Mouse (Mus musculus) G1E (cell line): Measurements from ENCODE around the gene Gm40460. TPM values are rescaled to one million over a fixed set of nuclear protein-coding genes. Genes with fewer than 3 reads are reported as not detected.
"Not testable (repeated sequence)": the region's sequence is repeated elsewhere in the genome, so short reads cannot be mapped to it uniquely, and the experiment has no call there.

ENCODE experiments used
- ATAC-seq: 2 replicates; pipeline ENCODE4 v1.8.0; 2016; ENCODE audit warnings: mild to moderate bottlenecking; ENCODE audit not compliant: insufficient number of reproducible peaks, poor library complexity, low FRiP score, severe bottlenecking; ENCODE audit errors: extremely low read depth
- DNase-seq: peaks from one replicate; pipeline ENCODE4 v3.0.0; 2012; ENCODE audit warnings: low spot score
- H3K27me3 ChIP-seq: 2 replicates; pipeline ENCODE4 v1.6.1; 2012; ENCODE audit warnings: mild to moderate bottlenecking, low read length, inconsistent platforms; ENCODE audit not compliant: insufficient read depth
- H3K36me3 ChIP-seq: replicated peaks from 2 replicates; pipeline ENCODE3; 2012; ENCODE audit warnings: mild to moderate bottlenecking, inconsistent platforms
- H3K4me1 ChIP-seq: 2 replicates; pipeline ENCODE4 v1.6.1; 2012; ENCODE audit warnings: low read depth, low read length, inconsistent platforms, mixed read lengths; ENCODE audit not compliant: insufficient read depth
- H3K4me3 ChIP-seq: 2 replicates; pipeline ENCODE4 v1.5.1; 2012; ENCODE audit warnings: low read depth, mild to moderate bottlenecking, inconsistent platforms, low read length, moderate library complexity, mixed read lengths
- H3K9me3 ChIP-seq: replicated peaks from 2 replicates; pipeline ENCODE4 v1.6.1; 2012; ENCODE audit warnings: inconsistent platforms
- CTCF ChIP-seq: IDR thresholded peaks from 2 replicates; pipeline ENCODE4 v1.5.1; 2012; ENCODE audit warnings: low read depth, low read length, inconsistent platforms, mixed read lengths
- GATA1 ChIP-seq: IDR thresholded peaks from 2 replicates; pipeline ENCODE4 v1.6.1; 2012; ENCODE audit warnings: borderline replicate concordance, low read length, inconsistent platforms, mixed read lengths
- GATA2 ChIP-seq: IDR thresholded peaks from 2 replicates; pipeline ENCODE4 v1.6.1; 2012; ENCODE audit warnings: low read depth, low read length, inconsistent platforms, borderline replicate concordance
- POLR2AphosphoS5 ChIP-seq: IDR thresholded peaks from 2 replicates; pipeline ENCODE4 v1.6.1; 2012; ENCODE audit warnings: low read depth, low read length, inconsistent platforms; ENCODE audit not compliant: insufficient replicate concordance
- TAL1 ChIP-seq: conservative IDR thresholded peaks from 2 replicates; pipeline ENCODE4 v1.6.1; 2012; ENCODE audit warnings: low read depth, low read length, inconsistent platforms, mixed read lengths
- polyA plus RNA-seq: library from polyadenylated mRNA; stranded (reverse); fragments of >175 nt; gene quantifications from 2 replicates; pipeline ENCODE4 v1.2.3, GENCODE M21; 2012
- total RNA-seq, 2 experiments: library from RNA; stranded (forward) in 1 of 2; stranded (reverse) in 1 of 2; fragments of 200-1000 nt in 1 of 2; fragments of >200 nt in 1 of 2; fragmentation: Nextera tagmentation in 1 of 2; gene quantifications; 2 replicates each; pipeline ENCODE4 v1.2.3; 2014 to 2017

Gene Gm40460
- total and polyA plus RNA-seq, 3 experiments, result not detected

DNA sequence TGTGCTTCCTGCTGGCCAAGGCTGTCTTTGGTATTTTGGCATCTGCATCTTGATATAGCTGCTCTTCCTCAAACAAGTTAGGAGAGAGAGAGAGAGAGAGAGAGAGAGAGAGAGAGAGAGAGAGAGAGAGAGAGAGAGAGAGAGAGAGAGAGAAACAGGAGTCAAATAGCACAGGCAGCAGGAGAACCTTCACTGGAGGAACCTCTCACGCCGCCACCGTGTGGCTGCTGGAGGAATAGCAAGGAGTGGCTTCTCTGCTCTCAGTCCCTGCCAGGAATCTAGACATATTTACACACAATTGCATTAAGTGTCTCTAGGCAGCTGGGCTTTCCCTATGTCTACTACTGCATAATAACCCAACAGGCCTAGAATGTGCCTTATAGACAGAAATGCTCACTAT is 37.3 kb upstream of the Gm40460 start:
- peak; percentile 66 for TF ChIP-seq CTCF
- H3K4me3 ChIP-seq, ATAC-seq, DNase-seq, H3K36me3 ChIP-seq, H3K9me3 ChIP-seq, H3K4me1 ChIP-seq: not testable (repeated sequence)
- H3K27me3 ChIP-seq, result peaks cover 21% of the 10 kb centered on the region

DNA sequence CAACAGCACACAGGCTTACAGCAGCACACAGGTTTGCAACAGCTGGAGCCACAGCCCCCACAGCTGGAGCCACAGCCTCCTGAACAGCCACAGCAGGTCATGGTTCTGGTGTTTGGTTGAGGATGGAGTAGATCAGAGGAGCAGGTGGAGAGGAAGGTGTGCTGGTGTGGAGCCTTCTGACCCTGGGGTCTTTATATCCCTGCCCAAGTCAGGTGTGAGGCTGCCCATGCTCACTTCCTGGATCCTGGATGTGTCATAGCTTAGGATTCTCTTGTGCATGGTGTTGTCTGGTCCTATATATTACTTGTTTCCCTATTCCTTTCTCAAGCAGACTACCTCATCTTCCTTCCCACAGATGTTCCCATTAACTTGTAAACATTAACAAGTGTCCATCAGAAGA is 33.4 kb upstream of the Gm40460 start, which contains the start of gene Gm4559:
TSS of gene Gm4559 (minus strand) at position 101 of the 400 bp plus-strand sequence.
- not testable (repeated sequence) for DNase-seq, ATAC-seq, H3K9me3 ChIP-seq, H3K4me3 ChIP-seq, H3K36me3 ChIP-seq, H3K4me1 ChIP-seq, H3K27me3 ChIP-seq

DNA sequence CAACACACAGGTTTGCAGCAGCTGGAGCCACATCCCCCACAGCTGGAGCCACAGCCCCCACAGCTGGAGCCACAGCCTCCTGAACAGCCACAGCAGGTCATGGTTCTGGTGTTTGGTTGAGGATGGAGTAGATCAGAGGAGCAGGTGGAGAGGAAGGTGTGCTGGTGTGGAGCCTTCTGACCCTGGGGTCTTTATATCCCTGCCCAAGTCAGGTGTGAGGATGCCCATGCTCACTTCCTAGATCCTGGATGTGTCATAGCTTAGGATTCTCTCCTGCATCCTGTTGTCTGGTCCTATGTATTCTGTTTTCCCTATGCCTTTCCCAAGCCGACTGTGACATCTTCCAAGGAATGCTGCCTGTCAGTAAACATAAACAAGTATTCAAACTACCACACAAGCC is 17.4 kb upstream of the Gm40460 start, which contains the start of gene Gm2431:
TSS of gene Gm2431 (minus strand) at position 101 of the 400 bp plus-strand sequence.
- H3K4me1 ChIP-seq, H3K36me3 ChIP-seq, H3K9me3 ChIP-seq, DNase-seq, H3K4me3 ChIP-seq, ATAC-seq: not testable (repeated sequence)
- peaks cover 13% of the 10 kb centered on the region for H3K27me3 ChIP-seq

DNA sequence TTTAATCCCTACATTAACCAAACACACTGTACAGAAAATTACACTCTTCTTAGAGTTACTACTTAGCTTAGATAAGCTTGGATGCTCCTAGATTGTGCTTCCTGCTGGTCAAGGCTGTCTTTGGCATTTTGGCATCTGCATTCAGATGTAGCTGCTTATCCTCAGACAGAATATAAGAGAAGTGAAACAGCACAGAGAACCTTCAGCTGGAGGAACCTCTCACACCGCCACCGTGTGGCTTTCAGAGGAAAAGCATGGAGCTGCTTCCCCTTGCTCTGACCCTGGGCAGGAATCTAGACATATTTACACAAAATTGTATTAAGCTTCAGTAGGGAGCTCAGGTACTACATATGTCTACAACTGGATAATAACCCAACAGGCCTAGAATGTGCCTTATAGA is 14.6 kb upstream of the Gm40460 start:
- Histone ChIP-seq H3K4me3 (no peak overlapping the region), H3K9me3 (no peaks in the 10 kb centered on the region), H3K36me3 (no peaks in the 10 kb centered on the region), H3K27me3 (peaks cover 13% of the 10 kb centered on the region), H3K4me1 (no peaks in the 10 kb centered on the region)
- TF ChIP-seq POLR2AphosphoS5 (no peak), GATA1 (no peak), CTCF (no peak), TAL1 (no peak), GATA2 (no peak)
- no peak for DNase-seq
- ATAC-seq, result no peak

DNA sequence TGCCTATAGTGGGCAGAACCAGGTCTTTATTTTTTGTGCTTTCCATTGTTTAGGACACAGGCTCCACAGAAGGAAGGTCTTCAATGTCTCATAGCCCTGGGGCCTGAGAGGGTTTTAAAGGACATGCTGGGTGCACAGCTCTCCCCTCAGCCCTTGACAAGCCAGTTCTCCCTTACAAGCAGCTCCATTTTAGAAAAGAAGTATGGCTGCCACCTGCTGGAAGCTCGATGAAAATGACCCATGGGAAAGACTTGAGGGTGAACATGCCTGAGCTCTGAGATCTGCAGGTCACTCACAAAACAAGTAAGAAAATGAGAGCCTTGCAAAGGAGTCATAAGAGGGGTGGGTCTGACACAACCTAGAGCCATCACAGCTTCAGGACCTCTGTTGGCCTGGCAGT is 8.9 kb upstream of the Gm40460 start:
- DNase-seq, result no peak
- no peaks in the 10 kb centered on the region for H3K4me1 ChIP-seq
- no peak for ATAC-seq

DNA sequence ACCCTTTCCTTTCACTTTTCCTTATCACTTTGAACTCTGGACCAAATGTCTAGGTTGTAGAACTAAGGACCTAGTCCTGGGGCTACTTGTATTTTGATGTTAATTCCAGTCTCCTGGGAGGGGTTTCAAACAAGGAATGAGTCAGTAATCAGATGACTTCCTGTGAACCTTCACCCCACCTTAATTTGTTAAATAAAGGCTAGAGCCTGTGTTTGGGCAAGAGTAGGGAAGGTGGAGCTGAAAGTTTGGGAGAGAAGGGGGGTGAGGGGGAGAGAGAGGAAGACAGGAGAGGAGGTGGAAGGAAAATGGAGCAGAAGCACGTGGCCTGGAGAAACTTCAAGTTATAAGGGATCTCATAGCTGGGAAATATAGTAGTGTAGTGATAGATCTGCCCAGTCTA is 9.3 kb downstream of the Gm40460 start:
- no peak for DNase-seq
- TF ChIP-seq POLR2AphosphoS5 (no peak), CTCF (no peak), GATA2 (no peak)
- no peaks in the 10 kb centered on the region for H3K9me3 ChIP-seq
- H3K27me3 ChIP-seq, result no peaks in the 10 kb centered on the region
- ATAC-seq, result no peak
- no peak overlapping the region for H3K4me3 ChIP-seq
- H3K36me3 ChIP-seq, result no peaks in the 10 kb centered on the region
- no peaks in the 10 kb centered on the region for H3K4me1 ChIP-seq

More for the DNA sequence above, 8.9 kb upstream of the Gm40460 start:
- Histone ChIP-seq H3K9me3 (no peaks in the 10 kb centered on the region), H3K36me3 (no peaks in the 10 kb centered on the region), H3K27me3 (peaks cover 7% of the 10 kb centered on the region), H3K4me3 (no peak overlapping the region)
- no peak for TF ChIP-seq POLR2AphosphoS5
- no peak for TF ChIP-seq GATA2
- TF ChIP-seq CTCF, result no peak
- no peak for TF ChIP-seq TAL1

DNA sequence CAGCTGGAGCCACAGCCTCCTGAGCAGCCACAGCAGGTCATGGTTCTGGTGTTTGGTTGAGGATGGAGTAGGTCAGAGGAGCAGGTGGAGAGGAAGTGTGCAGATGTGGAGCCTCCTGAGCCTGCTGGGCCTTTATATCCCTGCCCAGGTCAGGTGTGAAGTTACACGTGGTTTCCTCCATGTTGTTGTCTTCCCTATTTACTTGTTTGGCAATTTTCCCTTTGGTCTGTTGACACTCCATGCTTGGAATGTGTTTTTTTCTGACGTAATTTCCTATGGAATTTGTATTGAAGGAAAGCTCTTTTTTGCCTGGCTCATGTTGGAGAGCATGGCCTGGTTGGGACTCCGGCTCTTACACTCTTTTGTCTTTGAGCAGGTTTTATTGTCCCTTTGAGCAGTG is 11.0 kb downstream of the Gm40460 start, which contains the start of gene Krtap5-5:
TSS of gene Krtap5-5 (minus strand) at position 101 of the 400 bp plus-strand sequence.
- not testable (repeated sequence) for H3K4me1 ChIP-seq, H3K4me3 ChIP-seq, H3K27me3 ChIP-seq, H3K36me3 ChIP-seq, DNase-seq, ATAC-seq, H3K9me3 ChIP-seq

DNA sequence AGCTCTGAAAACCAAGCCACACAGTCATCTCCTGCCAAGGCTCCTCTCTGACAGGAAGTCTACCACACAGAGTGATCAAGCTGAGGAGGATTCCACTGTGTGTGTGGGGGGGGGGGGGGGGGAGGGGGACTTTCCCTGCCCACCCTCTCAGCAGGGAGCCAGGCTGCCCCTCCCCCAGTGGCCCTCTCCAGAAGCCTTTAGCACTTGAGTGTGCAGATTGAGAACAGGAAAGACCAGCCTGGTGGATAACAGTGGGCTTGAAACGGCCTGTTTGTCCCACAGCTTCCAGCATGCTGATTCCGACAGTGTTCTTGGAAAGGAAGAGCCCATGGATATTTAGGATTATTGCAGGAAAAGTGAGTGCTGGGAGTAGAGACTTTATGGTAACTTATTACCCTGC is 16.4 kb downstream of the Gm40460 start:
- no peak overlapping the region for H3K4me3 ChIP-seq
- H3K4me1 ChIP-seq, result no peaks in the 10 kb centered on the region
- H3K9me3 ChIP-seq, result no peaks in the 10 kb centered on the region
- no peak for DNase-seq
- TF ChIP-seq CTCF, result no peak
- TF ChIP-seq POLR2AphosphoS5, result no peak
- no peak for TF ChIP-seq GATA2
- no peak for TF ChIP-seq TAL1
- TF ChIP-seq GATA1, result no peak
- no peak for ATAC-seq
- no peaks in the 10 kb centered on the region for H3K36me3 ChIP-seq
- no peaks in the 10 kb centered on the region for H3K27me3 ChIP-seq

DNA sequence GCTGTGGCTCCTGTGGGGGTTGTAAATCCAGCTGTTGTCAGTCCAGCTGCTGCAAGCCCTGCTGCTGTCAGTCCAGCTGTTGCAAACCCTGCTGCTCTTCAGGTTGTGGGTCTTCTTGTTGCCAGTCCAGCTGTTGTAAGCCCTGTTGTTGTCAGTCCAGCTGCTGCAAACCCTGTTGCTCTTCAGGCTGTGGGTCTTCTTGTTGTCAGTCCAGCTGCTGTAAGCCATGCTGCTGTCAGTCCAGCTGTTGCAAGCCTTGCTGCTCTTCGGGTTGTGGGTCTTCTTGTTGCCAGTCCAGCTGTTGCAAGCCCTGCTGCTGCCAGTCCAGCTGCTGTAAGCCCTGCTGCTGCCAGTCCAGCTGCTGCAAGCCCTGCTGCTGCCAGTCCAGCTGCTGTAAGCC is 28.7 kb downstream of the Gm40460 start:
- not testable (repeated sequence) for H3K27me3 ChIP-seq, H3K4me3 ChIP-seq, ATAC-seq, H3K36me3 ChIP-seq, H3K9me3 ChIP-seq, H3K4me1 ChIP-seq, DNase-seq
